Mouse (Mus musculus) liver, adult 2 months (tissue): ENCODE results near the gene Xpot.

Experiments
- CTCF ChIP-seq: fragments of 200-500 bp; IDR thresholded peaks from 2 replicates; pipeline ENCODE4 v1.5.1; 2011; ENCODE audit warnings: low read depth, low read length, control low read depth
- POLR2A ChIP-seq: fragments of 200-500 bp; IDR thresholded peaks from 2 replicates; pipeline ENCODE4 v1.6.1; 2011; ENCODE audit warnings: low read length, control low read depth; ENCODE audit not compliant: insufficient read depth; ENCODE audit errors: extremely low read depth

DNA sequence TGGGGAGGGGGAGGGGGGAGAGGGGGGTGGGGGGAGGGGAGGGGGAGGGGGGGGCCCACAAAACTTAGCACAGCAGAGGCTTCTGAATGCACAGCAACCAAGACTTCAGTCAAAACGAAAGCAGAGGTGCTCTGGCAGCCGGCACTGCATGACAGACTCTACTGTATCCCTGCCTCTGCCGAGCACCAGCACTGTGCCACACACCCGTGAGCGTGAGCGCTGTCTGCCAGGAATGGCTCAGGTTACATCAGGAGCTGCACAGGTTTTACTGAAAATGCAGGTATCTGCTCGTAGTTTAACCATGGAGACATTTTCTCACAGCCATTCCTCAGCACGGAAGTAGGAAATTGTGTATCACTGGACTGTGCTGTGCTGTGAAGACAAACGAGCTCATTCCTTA, 75.8 kb downstream of the Xpot start:
- no peak for TF ChIP-seq POLR2A
- TF ChIP-seq CTCF, result no peak
